Mouse (Mus musculus): ENCODE data around the gene Igf2bp3.

GRCm38 (mm10) chr6:49174616-49175015, 40.1 kb downstream of the Igf2bp3 start:
- TF ChIP-seq POLR2A (IDR thresholded peaks at IDR 0.05; ENCODE audit: low read depth, low read length) (no peak), CTCF (IDR thresholded peaks at IDR 0.05; ENCODE audit: borderline replicate concordance, insufficient read depth, low read length) (no peak)

Measured in embryonic fibroblast, embryonic 13.5 days (primary cell).